Mouse (Mus musculus) frontal cortex, postnatal 10 days (tissue): Measurements from ENCODE around the gene Gng10.

ENCODE experiments used
- DNase-seq, 2 experiments: peaks; one replicate each; pipeline ENCODE4 v3.0.0; 2022; ENCODE audit warnings: low spot score in 2 of 2, mixed read lengths in 1 of 2

Gng10 gene

DNA sequence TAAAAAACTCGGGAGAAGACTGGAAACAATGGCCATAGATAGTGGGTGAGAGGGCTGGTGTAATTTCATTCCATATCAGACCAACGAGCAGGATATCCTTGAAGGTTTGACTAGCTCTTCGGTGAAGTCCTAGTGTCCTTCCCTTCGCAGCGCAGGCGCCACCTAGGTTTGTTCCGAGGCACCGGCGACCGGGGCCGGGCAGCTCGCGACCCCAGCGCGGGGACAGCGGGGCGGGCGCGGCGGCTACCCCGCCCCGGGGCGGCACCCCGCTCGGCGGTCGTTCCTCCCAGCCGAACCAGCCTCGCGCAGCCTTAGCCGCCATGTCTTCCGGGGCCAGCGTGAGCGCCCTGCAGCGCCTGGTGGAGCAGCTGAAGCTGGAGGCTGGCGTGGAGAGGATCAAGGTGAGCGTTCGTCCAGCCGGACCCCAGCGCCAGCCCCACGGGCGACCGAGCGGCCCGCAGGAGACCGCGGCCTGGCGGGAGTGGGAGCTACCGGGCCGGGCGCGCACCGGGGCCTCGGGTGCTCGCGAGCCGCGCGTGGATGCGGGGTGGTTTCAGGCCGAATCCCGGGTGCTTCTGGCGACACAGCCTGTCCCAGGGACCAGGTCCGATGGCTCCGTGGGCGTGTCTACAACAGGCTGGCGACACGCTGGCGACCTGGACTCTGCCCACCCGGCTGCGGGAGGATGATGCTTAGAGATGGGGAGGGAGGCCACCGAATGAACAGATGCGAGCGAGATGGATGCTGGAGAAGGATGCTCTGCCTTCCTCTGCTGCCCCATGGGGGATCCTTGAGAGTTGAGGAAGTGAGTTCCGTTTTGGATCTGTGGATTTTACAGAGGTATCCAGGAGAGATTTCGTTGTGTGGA, at the start of gene Gng10:
Gng10 (plus strand) TSS at position 171 of the 868 bp plus-strand sequence.
- DNase-seq: peak; percentile 53 to 67

DNA sequence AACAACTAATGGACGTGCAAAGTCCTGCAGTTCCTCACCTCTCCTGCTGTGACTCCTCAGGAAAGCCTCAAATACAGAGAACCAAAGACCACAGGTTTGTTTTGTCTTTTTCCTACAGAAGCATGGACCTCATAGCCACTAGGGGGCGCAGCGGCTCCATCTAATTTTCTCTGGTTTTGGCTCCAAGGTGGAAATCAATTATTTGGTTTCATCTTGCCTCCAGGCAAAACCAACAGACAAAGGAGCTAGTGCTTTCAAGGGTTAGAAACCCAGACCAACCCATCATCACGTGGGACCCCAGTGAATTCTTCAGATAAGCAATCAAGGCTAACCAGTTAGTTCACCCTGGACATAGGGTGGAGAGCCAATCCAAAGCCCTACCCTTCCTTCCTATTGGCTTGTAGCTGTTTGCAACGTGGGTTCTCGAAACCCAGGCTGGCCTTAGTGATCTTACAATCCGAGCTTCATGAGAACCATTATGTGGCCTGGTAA, 49.7 kb upstream of the Gng10 start:
- peak; percentile 33 to 68 for DNase-seq

DNA sequence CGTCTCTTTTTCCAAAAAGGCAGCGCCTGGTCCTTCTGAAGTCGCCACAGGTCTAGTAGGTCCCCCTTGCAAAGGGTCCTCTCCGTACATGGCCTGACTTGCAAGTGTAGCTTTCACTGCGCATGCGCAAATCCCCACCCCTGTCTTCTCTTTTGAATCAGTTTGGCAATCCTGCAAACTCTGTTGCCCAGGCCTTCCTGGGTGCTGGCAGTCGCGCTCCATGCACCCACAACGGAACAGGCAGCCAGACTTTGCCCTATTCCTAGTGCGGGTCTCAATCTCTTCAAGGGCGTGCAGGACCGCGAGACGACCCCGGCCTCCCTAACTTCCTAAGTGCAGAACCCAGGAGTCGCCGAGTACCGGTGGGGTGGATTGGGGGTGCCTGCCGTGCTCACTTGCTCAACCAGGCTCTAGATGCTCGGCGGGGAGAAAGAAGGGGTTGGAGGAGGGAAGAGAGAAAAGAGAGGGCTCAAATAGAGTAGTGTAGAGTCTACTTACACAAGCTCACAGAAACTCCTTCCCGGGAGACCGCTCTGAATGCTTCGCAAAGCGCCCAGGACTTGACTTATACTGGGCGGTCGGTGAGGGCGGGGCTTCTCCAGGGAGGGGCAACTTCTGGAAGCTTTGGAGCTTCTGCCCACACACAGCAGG, 48.2 kb upstream of the Gng10 start, which contains the start of gene Ptgr1:
Ptgr1 (minus strand) TSS at position 580 of the 651 bp plus-strand sequence.
- peak; percentile 63 to 78 for DNase-seq

DNA sequence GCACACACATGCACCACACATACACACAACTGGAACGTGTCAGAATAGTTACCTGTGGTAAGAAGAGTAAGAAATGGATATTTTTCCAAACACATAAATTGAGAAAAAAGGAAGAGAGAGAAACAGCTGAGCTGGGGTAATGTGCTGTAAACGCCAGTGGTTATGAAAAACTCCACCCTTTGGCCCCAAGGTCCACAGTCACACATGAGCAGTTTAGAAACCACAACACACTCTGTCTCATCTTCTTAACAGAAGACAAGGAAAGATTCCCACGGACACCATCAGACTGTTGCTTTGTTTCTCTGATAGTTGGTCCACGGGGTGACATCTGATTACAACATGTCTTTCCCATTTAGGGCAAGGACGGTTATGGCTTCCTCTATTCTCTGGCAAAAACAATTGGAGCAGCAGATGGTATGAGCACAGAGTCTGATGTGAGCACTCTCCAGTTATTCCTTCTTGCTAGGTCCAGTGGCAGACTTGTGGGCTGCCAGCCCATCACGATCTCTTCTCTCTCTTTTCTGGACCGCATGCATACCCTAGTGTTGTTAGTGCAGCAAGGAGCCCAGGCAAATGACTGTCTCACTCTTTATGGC, 45.5 kb upstream of the Gng10 start:
- no peak for DNase-seq

DNA sequence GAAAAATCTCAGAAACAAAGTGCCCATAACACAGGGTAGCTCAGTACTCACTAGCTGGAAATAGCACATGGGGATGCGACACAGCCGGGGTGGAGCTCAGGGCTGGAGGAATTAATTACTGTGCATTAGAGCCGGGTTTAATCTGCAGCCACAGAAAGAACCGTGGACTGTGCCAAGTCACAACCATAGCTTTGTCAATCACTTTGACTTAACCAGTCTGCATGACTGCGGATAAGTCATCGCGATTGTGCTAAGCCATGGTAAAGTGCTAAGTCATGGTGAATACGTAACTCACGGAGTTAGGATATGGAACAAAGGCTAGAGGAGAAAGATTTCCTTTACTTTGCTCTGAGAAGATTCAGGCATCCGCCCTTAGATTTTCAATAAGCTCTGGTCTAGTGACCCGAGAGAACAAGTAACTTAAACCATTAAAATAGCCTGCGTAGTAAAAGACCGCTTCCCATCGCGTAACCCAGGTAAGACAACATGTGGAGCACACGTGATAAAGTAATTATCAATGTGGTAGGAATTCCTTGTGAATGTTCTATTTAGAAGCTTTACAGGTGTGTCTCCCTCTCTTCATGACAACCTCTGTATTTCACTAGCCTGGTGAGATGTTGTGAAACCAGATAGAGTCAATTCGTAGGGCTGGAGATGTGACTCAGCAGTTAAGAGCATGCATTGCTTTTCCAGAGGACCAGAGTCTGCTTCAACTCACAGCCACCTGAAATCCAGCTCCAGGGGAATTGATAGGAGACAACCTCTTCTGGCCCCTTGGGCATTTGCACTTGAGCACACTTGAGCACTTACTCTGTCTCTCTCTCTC, 44.1 kb upstream of the Gng10 start:
- no peak for DNase-seq

DNA sequence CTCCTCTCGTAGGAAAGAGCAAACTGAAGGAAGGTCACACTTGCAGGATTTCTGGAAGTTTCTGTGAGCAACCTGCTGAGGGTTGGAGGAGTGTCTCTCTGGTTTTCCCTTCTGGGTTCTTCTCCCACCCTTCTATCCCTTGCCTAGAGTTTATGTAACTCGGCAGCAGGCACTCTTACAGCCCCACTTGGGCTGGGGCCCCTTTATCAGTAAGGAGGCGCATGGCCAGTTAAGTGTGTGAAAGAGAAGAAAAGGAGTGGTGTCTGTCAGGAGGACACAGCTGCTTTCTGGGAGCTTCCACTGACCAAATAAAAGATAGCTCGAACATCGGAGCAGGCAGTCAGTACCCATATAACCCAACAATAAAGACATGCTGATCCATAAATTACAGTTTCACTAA, 42.7 kb upstream of the Gng10 start:
- DNase-seq: no peak

DNA sequence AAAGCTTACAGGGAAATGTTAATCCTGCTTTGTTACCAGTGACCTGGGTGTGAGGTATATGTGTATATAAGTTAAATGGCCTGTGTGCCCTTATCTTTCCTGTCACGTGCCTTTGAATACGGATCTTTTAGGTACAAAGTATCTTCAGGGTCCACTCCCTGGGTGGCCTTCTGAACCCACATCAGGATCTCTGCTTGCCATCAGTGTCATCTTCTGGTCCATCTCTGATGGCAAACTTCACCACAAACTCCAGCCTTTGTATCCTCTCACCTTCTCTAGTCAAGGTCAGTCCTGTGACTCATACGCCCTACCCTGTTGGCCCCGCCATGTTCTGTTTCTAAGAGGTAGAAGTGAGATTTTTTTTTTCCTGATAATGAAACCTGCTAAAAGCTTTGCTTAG, 40.1 kb upstream of the Gng10 start, which contains the start of gene Dnajc25:
Dnajc25 (plus strand) TSS at position 301 of the 400 bp plus-strand sequence.
- DNase-seq: no peak

DNA sequence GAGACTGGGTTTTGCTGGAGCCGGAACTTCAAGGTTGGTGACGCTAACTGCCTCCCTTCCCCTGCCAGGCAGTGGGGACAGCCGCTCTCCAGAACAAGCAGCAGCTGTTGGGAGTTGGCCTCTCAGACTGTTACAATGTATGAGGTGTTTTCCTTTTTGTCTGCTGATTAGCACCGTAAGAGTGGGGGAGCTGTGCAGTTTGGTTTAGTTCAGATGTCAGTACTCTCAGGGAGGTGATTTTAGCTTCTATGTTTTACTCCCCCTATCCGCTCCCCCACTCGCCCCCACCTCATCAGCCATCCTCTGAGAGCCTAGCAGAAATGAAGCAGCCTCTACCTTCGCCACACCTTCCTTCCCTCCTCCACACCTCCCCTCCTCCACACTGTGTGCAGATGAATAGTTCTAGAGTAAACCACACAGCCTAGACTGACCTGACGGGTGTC, 39.6 kb upstream of the Gng10 start:
- no peak for DNase-seq

DNA sequence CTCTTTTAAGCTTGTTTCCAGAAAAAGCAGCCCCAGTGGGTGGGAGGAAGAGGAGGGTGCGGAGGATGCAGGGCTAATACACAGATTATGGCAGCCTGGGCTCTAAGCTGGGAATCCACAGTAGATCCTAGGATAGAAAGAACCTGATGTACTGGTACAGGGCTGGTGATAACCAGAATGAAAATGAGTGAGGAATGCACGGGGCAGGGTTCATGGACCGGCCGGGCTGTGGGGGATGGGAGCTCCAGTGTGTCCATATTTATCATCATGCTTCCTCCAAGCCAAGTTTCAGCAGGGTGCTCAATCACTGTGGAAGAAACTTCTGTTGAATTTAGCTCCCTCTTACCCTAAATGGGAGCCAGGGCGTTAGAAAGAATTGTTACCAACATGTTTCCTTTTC, 37.8 kb upstream of the Gng10 start:
- DNase-seq: no peak

DNA sequence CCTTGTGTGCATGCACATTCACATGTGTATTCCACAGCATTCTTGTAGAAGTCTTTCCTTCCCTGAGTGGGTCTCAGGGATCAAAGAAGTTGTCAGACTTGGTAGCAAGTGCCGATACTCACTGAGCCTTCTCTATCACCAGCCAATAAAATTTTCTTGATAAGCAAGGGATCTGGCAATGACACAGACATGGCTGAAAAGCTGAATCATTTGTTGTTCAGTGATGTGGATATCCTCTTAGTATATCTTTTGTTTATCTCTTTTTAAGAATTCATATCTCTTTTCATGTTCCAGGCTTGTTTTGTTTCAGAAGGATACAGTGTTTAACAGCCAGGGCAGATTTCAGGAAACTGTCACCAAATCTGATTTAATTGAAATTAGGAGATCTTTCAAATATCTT, 36.2 kb upstream of the Gng10 start:
- DNase-seq: no peak

DNA sequence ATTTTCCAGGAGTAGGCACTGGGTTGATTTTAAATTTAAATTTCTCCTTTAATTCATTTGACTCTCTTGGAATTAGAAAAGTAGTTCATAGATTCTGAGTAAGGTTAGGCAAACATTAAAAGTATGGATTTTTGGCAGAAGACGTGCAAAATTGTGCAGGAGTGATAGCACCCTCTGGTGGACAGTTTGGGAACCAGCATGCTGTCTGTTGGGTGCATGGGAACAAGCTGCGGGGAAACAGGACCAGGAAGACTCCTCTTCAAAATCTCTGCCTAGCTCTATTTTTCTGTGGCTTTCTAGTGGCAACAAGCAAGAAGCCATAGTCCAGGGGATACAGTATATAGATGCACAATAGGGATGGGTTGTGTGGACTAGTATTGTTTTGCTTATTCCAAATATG, 35.2 kb upstream of the Gng10 start:
- peak in 1 of 2 experiments; percentile 70 for DNase-seq

DNA sequence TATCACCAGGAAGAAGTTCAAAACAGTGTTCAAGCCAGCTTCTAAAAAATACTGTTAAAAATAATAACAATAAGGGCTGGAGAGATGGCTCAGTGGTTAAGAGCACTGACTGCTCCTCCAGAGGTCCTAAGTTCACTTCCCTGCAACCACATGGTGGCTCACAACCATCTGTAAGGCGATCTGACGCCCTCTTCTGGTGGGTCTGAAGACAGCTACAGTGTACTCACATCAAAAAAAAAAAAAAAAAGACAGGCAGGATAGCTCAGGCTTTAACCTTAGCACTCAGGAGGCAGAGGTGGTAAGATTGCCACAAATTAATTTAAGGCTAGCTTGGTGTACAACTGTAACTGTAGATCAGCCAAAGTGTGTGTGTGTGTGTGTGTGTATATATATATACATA, 34.3 kb upstream of the Gng10 start:
- no peak for DNase-seq

DNA sequence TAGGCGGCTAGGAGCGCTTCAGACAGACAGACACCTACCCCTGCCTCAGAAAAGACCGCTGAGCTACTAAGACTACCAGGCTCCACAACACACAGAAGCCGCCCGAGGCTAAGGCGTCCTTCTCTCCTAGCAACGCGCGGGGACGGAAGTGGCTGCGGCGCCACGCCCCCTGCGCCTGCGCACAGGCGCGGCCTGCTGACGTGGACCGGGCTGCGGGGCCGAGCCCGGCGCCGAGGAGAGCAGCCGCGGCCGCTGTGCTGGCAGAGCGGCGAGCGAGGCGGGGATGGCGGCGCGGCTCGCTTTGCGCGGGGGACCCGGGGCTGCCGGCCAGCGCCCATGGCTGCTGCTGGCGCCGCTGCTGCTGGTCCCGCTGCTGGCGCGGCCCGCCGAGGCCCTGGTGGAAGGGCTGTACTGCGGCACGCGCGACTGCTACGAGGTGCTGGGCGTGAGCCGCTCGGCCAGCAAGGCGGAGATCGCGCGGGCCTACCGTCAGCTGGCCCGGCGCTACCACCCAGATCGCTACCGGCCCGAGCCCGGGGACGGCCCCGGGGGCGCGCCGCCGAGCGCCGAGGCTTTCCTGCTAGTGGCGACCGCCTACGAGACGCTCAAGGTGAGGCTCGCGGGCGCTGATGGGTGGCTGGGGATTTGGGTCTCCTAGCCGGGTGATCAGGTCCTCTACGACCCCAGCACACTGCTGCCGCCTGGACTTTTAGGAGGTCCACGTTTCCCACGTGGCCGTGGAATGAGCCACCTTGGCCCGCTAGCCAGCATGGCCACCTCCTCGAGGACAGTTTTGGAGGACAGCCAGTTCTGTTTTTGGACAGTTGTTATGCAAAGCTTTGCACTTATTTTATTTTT, 31.7 kb upstream of the Gng10 start, which contains the start of gene Gm20503:
Gm20503 (plus strand) TSS at position 263 of the 858 bp plus-strand sequence.
- peak; percentile 76 to 90 for DNase-seq

DNA sequence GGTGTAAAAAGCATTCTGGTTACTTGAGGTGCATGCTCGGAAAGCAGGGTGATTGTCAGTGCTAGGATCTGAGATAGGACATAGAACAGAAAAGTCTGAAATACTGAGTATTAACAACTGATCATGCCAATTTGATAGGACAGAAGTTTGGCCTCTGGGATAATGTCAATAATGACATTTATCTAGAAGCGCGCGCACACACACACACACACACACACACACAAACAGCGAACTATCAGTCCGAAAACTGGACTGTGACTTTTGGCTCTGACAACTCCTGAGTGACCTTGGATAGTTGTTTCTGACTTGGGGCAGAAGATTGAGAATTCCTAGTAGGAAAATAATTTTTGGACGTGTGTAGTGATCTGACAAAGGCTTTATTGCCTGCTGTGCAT, 31.1 kb upstream of the Gng10 start:
- no peak for DNase-seq

DNA sequence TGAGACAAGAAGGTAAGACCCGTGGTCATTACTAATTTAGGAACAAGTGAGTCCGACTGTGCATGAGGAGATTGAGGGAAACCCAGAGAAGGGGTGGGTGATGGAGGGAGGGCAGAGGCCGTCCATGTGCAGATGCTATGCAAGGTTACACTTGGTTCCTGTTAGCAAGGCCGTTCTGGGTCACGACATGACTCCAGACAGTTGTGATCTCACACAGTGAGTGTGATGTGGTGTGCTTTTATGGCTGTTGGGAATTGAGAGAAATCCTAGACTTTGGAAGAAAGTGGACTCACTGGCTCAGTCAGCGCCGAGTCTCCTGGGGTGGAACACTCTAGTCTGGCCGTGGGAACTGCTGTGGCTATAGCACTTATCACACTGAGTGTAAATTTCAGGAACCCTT, 28.7 kb upstream of the Gng10 start:
- DNase-seq: no peak

DNA sequence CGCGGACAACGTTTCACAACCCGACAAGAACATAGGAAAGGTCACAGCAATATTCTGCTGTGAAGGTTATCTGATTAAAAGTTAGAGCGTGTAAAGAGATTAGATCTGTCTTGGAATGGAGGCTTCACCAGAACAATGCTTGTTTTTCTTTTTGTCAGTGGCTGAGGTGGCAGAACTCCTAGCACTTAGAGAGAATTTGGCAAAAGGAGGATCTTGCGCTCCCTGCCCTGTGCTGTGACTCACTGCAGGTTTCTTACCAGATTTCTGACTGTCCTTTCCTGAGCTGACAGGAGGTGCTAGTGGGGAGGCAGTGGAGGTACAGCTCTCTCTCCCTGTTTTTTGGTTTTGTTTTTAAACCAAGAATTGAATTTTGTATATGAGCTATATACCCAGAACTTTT, 27.9 kb upstream of the Gng10 start:
- no peak for DNase-seq

DNA sequence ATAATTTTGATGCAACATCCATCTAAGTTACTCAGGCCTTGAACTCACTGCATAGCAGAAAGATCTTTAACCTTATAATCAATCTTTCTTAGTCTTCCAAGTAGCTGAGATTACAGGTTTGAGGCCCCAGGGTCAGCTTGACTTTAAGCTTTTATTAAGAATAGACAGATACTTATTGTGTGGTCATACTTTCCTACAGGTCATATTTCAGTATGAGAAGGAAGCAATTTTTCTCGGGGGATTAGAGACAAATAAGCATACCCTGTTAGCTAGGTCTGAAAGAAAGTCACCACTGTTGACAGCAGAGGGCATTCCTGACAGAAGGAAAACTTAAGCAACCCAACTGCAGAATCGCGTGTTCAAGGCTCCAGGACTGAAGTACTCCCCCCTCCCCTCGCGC, 26.9 kb upstream of the Gng10 start:
- DNase-seq: no peak

DNA sequence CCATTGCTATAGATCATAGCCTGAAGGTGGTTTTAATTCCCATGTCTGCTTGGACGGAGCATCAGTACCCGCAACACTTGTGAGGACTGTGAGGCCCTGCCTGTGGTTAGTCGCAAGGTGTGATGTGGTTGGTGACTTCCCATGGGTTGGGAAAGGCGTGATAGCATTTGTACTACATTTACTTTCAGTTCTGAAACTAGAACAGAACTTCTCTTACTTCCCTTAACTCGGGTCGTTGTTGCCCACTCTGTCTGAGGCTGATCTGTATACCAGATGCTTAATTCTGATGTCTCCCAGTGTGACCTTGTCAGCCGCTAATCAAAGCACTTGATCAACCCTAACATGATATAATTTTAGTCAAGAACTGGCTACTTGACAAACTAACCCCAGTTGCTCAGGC, 25.7 kb upstream of the Gng10 start:
- DNase-seq: no peak

DNA sequence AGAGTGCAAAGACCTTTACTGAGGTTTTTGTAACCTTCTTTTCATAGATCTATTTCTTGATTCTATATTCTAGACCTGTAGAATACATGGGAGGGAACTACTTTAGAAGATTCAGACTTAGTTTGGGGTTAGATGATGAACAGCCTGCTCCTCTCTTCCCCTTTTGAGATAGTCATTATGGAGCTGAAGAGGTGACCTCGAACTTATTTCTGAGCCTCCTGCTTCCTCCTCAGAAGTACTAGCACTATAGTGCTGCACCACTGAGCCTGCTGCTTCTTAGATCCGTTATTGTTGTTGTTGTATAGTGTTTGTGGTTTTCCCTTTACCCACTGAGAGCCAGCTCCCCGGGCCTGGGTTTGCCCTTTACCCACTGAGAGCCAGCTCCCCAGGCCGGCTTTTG, 25.2 kb upstream of the Gng10 start:
- DNase-seq: no peak

DNA sequence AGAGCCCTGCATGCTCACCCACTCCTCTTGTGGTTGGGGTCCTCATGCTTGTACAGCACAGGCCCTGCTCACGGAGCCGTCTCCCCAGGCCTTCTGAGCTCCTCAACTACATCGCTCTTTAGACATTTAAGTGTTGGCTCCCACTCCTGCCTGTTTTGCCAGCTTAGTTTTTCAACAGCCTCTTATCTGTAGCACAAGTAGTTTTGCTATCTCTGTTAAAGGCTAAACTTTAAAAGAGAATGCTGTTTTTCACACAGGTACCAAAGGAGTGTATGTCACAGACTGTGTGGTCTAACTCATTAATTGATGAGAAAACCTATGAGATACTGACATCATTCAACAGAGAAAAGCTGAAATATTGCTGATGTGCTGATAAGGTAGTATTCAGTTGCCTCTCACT, 23.4 kb upstream of the Gng10 start:
- no peak for DNase-seq
